Mouse (Mus musculus) erythroblast, embryonic 14.5 days (primary cell): ENCODE data around the gene Aif1.

Experiments
- GATA1 ChIP-seq: IDR thresholded peaks from 2 replicates; pipeline ENCODE4 v1.6.1; 2012; ENCODE audit warnings: low read length, inconsistent platforms, mixed read lengths
- TAL1 ChIP-seq: IDR thresholded peaks from 3 replicates; pipeline ENCODE4 v1.6.1; 2012; ENCODE audit warnings: low read length, inconsistent platforms, mixed read lengths

GRCm38 (mm10) chr17:35157661-35158175 lies 18.1 kb downstream of the Aif1 start:
- TF ChIP-seq GATA1 (no peak), TAL1 (no peak)
